Mouse (Mus musculus) liver, adult 2 months (tissue): ENCODE results near the gene Tmem119.

Source experiments
- CTCF ChIP-seq: fragments of 200-500 bp; IDR thresholded peaks from 2 replicates; pipeline ENCODE4 v1.5.1; 2011; ENCODE audit warnings: low read depth, low read length, control low read depth
- POLR2A ChIP-seq: fragments of 200-500 bp; IDR thresholded peaks from 2 replicates; pipeline ENCODE4 v1.6.1; 2011; ENCODE audit warnings: low read length, control low read depth; ENCODE audit not compliant: insufficient read depth; ENCODE audit errors: extremely low read depth

GRCm38 (mm10) chr5:113826619-113827018 is 26.3 kb upstream of the Tmem119 start:
- no peak for TF ChIP-seq CTCF
- no peak for TF ChIP-seq POLR2A
